Mouse (Mus musculus): ENCODE results near the gene Olfr1126. TPM values are rescaled to one million over a fixed set of nuclear protein-coding genes. Genes with fewer than 3 reads are reported as not detected.
"Not testable (repeated sequence)": the region's sequence is repeated elsewhere in the genome, so short reads cannot be mapped to it uniquely, and the experiment has no call there.

The Olfr1126 gene
- polyA plus RNA-seq (2015; fragmentation: Nextera tagmentation; extraction: Ambion mirVana): not detected in 2 replicates

- H3K9me3 ChIP-seq (ENCODE audit: control insufficient read depth, low read length): no peaks in the 10 kb centered on the region
- ATAC-seq: no peak
These were observed at the start of gene Olfr1126 for GRCm38 (mm10) chr2:87453662-87454061. Gene Olfr1126, plus strand, starts transcription at chr2:87453962.

GRCm38 (mm10) chr2:87416335-87416734 is 37.4 kb upstream of the Olfr1126 start, which contains the start of gene Olfr1123:
Gene Olfr1123, plus strand, starts transcription at chr2:87416635.
- H3K4me2 ChIP-seq (ENCODE audit: low read length): no peak within 1 kb of the TSS
- WGBS: 84% methylated on average over 1 of the region's 1 CpGs

More at GRCm38 (mm10) chr2:87453662-87454061, at the start of gene Olfr1126:
- no peak within 1 kb of the TSS for H3K4me3 ChIP-seq (ENCODE audit: low read length)
- H3K27ac ChIP-seq (ENCODE audit: low read depth, low read length): no peak within 1 kb of the TSS
- no peaks in the 10 kb centered on the region for H3K36me3 ChIP-seq (ENCODE audit: control insufficient read depth, insufficient read depth, low read length)
- no peak within 1 kb of the TSS for H3K4me2 ChIP-seq (ENCODE audit: low read length)
- H3K9ac ChIP-seq (ENCODE audit: low read depth, low read length): no peak within 1 kb of the TSS
- no peaks in the 10 kb centered on the region for H3K27me3 ChIP-seq (replicated peaks; ENCODE audit: control insufficient read depth, insufficient read depth, low read length)
- H3K4me1 ChIP-seq (ENCODE audit: control insufficient read depth, insufficient read depth, low read depth, low read length): no peaks in the 10 kb centered on the region

GRCm38 (mm10) chr2:87429975-87430374 is 23.8 kb upstream of the Olfr1126 start, which contains the start of gene Olfr1124:
Gene Olfr1124, plus strand, starts transcription at chr2:87430275.
- Histone ChIP-seq H3K27me3 (replicated peaks; ENCODE audit: control insufficient read depth, insufficient read depth, low read length) (no peaks in the 10 kb centered on the region), H3K4me1 (ENCODE audit: control insufficient read depth, insufficient read depth, low read depth, low read length) (no peaks in the 10 kb centered on the region), H3K36me3 (ENCODE audit: control insufficient read depth, insufficient read depth, low read length) (no peaks in the 10 kb centered on the region), H3K27ac (ENCODE audit: low read depth, low read length) (no peak within 1 kb of the TSS), H3K4me2 (ENCODE audit: low read length) (no peak within 1 kb of the TSS), H3K9me3 (ENCODE audit: control insufficient read depth, low read length) (no peaks in the 10 kb centered on the region), H3K9ac (ENCODE audit: low read depth, low read length) (no peak within 1 kb of the TSS), H3K4me3 (ENCODE audit: low read length) (no peak within 1 kb of the TSS)
- 85% methylated on average over 1 of the region's 1 CpGs for WGBS
- ATAC-seq: no peak

More at GRCm38 (mm10) chr2:87416335-87416734, 37.4 kb upstream of the Olfr1126 start, which contains the start of gene Olfr1123:
- Histone ChIP-seq H3K9me3 (ENCODE audit: control insufficient read depth, low read length) (no peaks in the 10 kb centered on the region), H3K27ac (ENCODE audit: low read depth, low read length) (no peak within 1 kb of the TSS), H3K9ac (ENCODE audit: low read depth, low read length) (no peak within 1 kb of the TSS), H3K4me1 (ENCODE audit: control insufficient read depth, insufficient read depth, low read depth, low read length) (no peaks in the 10 kb centered on the region), H3K27me3 (replicated peaks; ENCODE audit: control insufficient read depth, insufficient read depth, low read length) (no peaks in the 10 kb centered on the region), H3K4me3 (ENCODE audit: low read length) (no peak within 1 kb of the TSS), H3K36me3 (ENCODE audit: control insufficient read depth, insufficient read depth, low read length) (no peaks in the 10 kb centered on the region)
- no peak for ATAC-seq

GRCm38 (mm10) chr2:87437731-87438130 is 16.0 kb upstream of the Olfr1126 start:
- Histone ChIP-seq H3K4me1 (ENCODE audit: control insufficient read depth, insufficient read depth, low read depth, low read length) (no peaks in the 10 kb centered on the region), H3K9me3 (ENCODE audit: control insufficient read depth, low read length) (no peaks in the 10 kb centered on the region), H3K36me3 (ENCODE audit: control insufficient read depth, insufficient read depth, low read length) (no peaks in the 10 kb centered on the region), H3K4me3 (ENCODE audit: low read length) (no peak overlapping the region), H3K9ac (ENCODE audit: low read depth, low read length) (no peak overlapping the region), H3K27me3 (replicated peaks; ENCODE audit: control insufficient read depth, insufficient read depth, low read length) (no peaks in the 10 kb centered on the region), H3K4me2 (ENCODE audit: low read length) (no peak overlapping the region), H3K27ac (ENCODE audit: low read depth, low read length) (no peak overlapping the region)
- 91% methylated on average over 16 of the region's 16 CpGs for WGBS
- ATAC-seq: no peak

GRCm38 (mm10) chr2:87461769-87462168 is 8.0 kb downstream of the Olfr1126 start:
- Histone ChIP-seq H3K9me3 (ENCODE audit: control insufficient read depth, low read length) (no peaks in the 10 kb centered on the region), H3K4me3 (ENCODE audit: low read length) (no peak overlapping the region), H3K4me2 (ENCODE audit: low read length) (no peak overlapping the region), H3K9ac (ENCODE audit: low read depth, low read length) (no peak overlapping the region), H3K36me3 (ENCODE audit: control insufficient read depth, insufficient read depth, low read length) (no peaks in the 10 kb centered on the region), H3K4me1 (ENCODE audit: control insufficient read depth, insufficient read depth, low read depth, low read length) (no peaks in the 10 kb centered on the region), H3K27me3 (replicated peaks; ENCODE audit: control insufficient read depth, insufficient read depth, low read length) (no peaks in the 10 kb centered on the region), H3K27ac (ENCODE audit: low read depth, low read length) (no peak overlapping the region)
- WGBS: 96% methylated on average over 4 of the region's 4 CpGs
- no peak for ATAC-seq

- H3K4me1 ChIP-seq (ENCODE audit: control insufficient read depth, insufficient read depth, low read depth, low read length): no peaks in the 10 kb centered on the region
- no peak overlapping the region for H3K4me3 ChIP-seq (ENCODE audit: low read length)
- no peaks in the 10 kb centered on the region for H3K9me3 ChIP-seq (ENCODE audit: control insufficient read depth, low read length)
- H3K36me3 ChIP-seq (ENCODE audit: control insufficient read depth, insufficient read depth, low read length): no peaks in the 10 kb centered on the region
- H3K27ac ChIP-seq (ENCODE audit: low read depth, low read length): no peak overlapping the region
- no peak overlapping the region for H3K9ac ChIP-seq (ENCODE audit: low read depth, low read length)
- no peak for ATAC-seq
- H3K4me2 ChIP-seq (ENCODE audit: low read length): no peak overlapping the region
- H3K27me3 ChIP-seq (replicated peaks; ENCODE audit: control insufficient read depth, insufficient read depth, low read length): no peaks in the 10 kb centered on the region
These were observed 26.4 kb downstream of the Olfr1126 start for GRCm38 (mm10) chr2:87480207-87480606.

GRCm38 (mm10) chr2:87481158-87481557 is 27.4 kb downstream of the Olfr1126 start:
- Histone ChIP-seq H3K9me3 (ENCODE audit: control insufficient read depth, low read length) (no peaks in the 10 kb centered on the region), H3K4me2 (ENCODE audit: low read length) (no peak overlapping the region), H3K27me3 (replicated peaks; ENCODE audit: control insufficient read depth, insufficient read depth, low read length) (no peaks in the 10 kb centered on the region), H3K4me3 (ENCODE audit: low read length) (no peak overlapping the region), H3K9ac (ENCODE audit: low read depth, low read length) (no peak overlapping the region), H3K4me1 (ENCODE audit: control insufficient read depth, insufficient read depth, low read depth, low read length) (no peaks in the 10 kb centered on the region), H3K27ac (ENCODE audit: low read depth, low read length) (no peak overlapping the region), H3K36me3 (ENCODE audit: control insufficient read depth, insufficient read depth, low read length) (no peaks in the 10 kb centered on the region)
- no peak for ATAC-seq
- 86% methylated on average over 4 of the region's 4 CpGs for WGBS

- H3K27ac ChIP-seq (ENCODE audit: low read depth, low read length): no peak overlapping the region
- H3K27me3 ChIP-seq (replicated peaks; ENCODE audit: control insufficient read depth, insufficient read depth, low read length): no peaks in the 10 kb centered on the region
- no peak overlapping the region for H3K9ac ChIP-seq (ENCODE audit: low read depth, low read length)
- WGBS: 86% methylated on average over 2 of the region's 2 CpGs
- no peaks in the 10 kb centered on the region for H3K36me3 ChIP-seq (ENCODE audit: control insufficient read depth, insufficient read depth, low read length)
- no peaks in the 10 kb centered on the region for H3K9me3 ChIP-seq (ENCODE audit: control insufficient read depth, low read length)
- ATAC-seq: no peak
- H3K4me1 ChIP-seq (ENCODE audit: control insufficient read depth, insufficient read depth, low read depth, low read length): no peaks in the 10 kb centered on the region
- H3K4me3 ChIP-seq (ENCODE audit: low read length): no peak overlapping the region
- no peak overlapping the region for H3K4me2 ChIP-seq (ENCODE audit: low read length)
These were observed 28.5 kb downstream of the Olfr1126 start for GRCm38 (mm10) chr2:87482276-87482675.

- 91% methylated on average over 4 of the region's 5 CpGs for WGBS
- H3K27me3 ChIP-seq (replicated peaks; ENCODE audit: control insufficient read depth, insufficient read depth, low read length); H3K27ac ChIP-seq (ENCODE audit: low read depth, low read length); H3K4me2 ChIP-seq (ENCODE audit: low read length); H3K4me3 ChIP-seq (ENCODE audit: low read length); ATAC-seq; H3K9ac ChIP-seq (ENCODE audit: low read depth, low read length); H3K9me3 ChIP-seq (ENCODE audit: control insufficient read depth, low read length); H3K4me1 ChIP-seq (ENCODE audit: control insufficient read depth, insufficient read depth, low read depth, low read length); H3K36me3 ChIP-seq (ENCODE audit: control insufficient read depth, insufficient read depth, low read length): not testable (repeated sequence)
These were observed 43.2 kb downstream of the Olfr1126 start, which contains the start of gene Pramel7 for GRCm38 (mm10) chr2:87496993-87497392. Gene Pramel7, minus strand, starts transcription at chr2:87497093.

GRCm38 (mm10) chr2:87506265-87506664 is 52.5 kb downstream of the Olfr1126 start, which contains the start of gene Pramel6:
Gene Pramel6, plus strand, starts transcription at chr2:87506565.
- Histone ChIP-seq H3K4me2 (ENCODE audit: low read length) (no peak within 1 kb of the TSS), H3K27ac (ENCODE audit: low read depth, low read length) (no peak within 1 kb of the TSS), H3K4me3 (ENCODE audit: low read length) (no peak within 1 kb of the TSS), H3K36me3 (ENCODE audit: control insufficient read depth, insufficient read depth, low read length) (no peaks in the 10 kb centered on the region), H3K9me3 (ENCODE audit: control insufficient read depth, low read length) (no peaks in the 10 kb centered on the region), H3K27me3 (replicated peaks; ENCODE audit: control insufficient read depth, insufficient read depth, low read length) (no peaks in the 10 kb centered on the region), H3K9ac (ENCODE audit: low read depth, low read length) (no peak within 1 kb of the TSS), H3K4me1 (ENCODE audit: control insufficient read depth, insufficient read depth, low read depth, low read length) (no peaks in the 10 kb centered on the region)
- no peak for ATAC-seq
- 88% methylated on average over 6 of the region's 6 CpGs for WGBS

Data from hindbrain, embryonic 16.5 days (tissue).